Mouse (Mus musculus) thymus, postnatal 0 days (tissue): ENCODE measurements around the gene Sirt4. TPM values are rescaled to one million over a fixed set of nuclear protein-coding genes. Genes with fewer than 3 reads are reported as not detected.

Experiments used
- DNase-seq: peaks from one replicate; pipeline ENCODE4 v3.0.0-alpha.2; 2015; ENCODE audit warnings: low spot score
- polyA plus RNA-seq: library from polyadenylated mRNA; unstranded; fragments of >200 nt; fragmentation: Nextera tagmentation; extraction: Ambion mirVana; gene quantifications from 2 replicates; pipeline ENCODE4 v1.2.1, GENCODE M21; 2015

Gene Sirt4
- polyA plus RNA-seq, 1 experiment from 2014 or later: 17.3 TPM

- peak; percentile 11 for DNase-seq
Observed at GRCm38 (mm10) chr5:115436421-115437124, 48.0 kb downstream of the Sirt4 start.

GRCm38 (mm10) chr5:115435755-115436379 is 48.7 kb downstream of the Sirt4 start:
- no peak for DNase-seq

GRCm38 (mm10) chr5:115434853-115435754 is 49.4 kb downstream of the Sirt4 start:
- DNase-seq: no peak

- DNase-seq: no peak
Observed at GRCm38 (mm10) chr5:115434280-115434852, 50.2 kb downstream of the Sirt4 start.

GRCm38 (mm10) chr5:115433191-115433590 is 51.3 kb downstream of the Sirt4 start:
- no peak for DNase-seq

GRCm38 (mm10) chr5:115432395-115432794 is 52.1 kb downstream of the Sirt4 start:
- DNase-seq: no peak

- DNase-seq: no peak
Observed at GRCm38 (mm10) chr5:115431898-115432259, 52.6 kb downstream of the Sirt4 start.

GRCm38 (mm10) chr5:115431061-115431897 is 53.2 kb downstream of the Sirt4 start:
- no peak for DNase-seq

GRCm38 (mm10) chr5:115430187-115430960 is 54.2 kb downstream of the Sirt4 start:
- no peak for DNase-seq

GRCm38 (mm10) chr5:115429359-115430186 is 55.0 kb downstream of the Sirt4 start, which contains the start of gene Msi1:
Msi1 (plus strand) TSS chr5:115429599.
- DNase-seq: no peak

- no peak for DNase-seq
Observed at GRCm38 (mm10) chr5:115428831-115429358, 55.6 kb downstream of the Sirt4 start.

Other genes with a start within 250 kb of the Sirt4 start
- gene Pop5, start 248.9 kb downstream of the Sirt4 start, polyA plus RNA-seq: 229 and 231 TPM in 2 replicates
- gene Rnf10, start 211.8 kb downstream of the Sirt4 start, polyA plus RNA-seq: 88.3 and 98.7 TPM in 2 replicates
- gene Coq5, start 205.1 kb downstream of the Sirt4 start, polyA plus RNA-seq: 38.5 TPM in 2 replicates
- 1,203 and 1,571 TPM in 2 replicates for gene Dynll1, start 183.7 kb downstream of the Sirt4 start, polyA plus RNA-seq
- gene Srsf9, start 157.5 kb downstream of the Sirt4 start, polyA plus RNA-seq: 236 and 257 TPM in 2 replicates
- gene Gatc, start 143.5 kb downstream of the Sirt4 start, polyA plus RNA-seq: 11.6 and 12.5 TPM in 2 replicates
- 64.6 and 65.2 TPM in 2 replicates for gene Triap1, start 143.5 kb downstream of the Sirt4 start, polyA plus RNA-seq
- 1,056 and 1,106 TPM in 2 replicates for gene Cox6a1, start 135.7 kb downstream of the Sirt4 start, polyA plus RNA-seq
- gene Msi1, start 55.1 kb downstream of the Sirt4 start, polyA plus RNA-seq: 2.2 TPM in 2 replicates
- 0.99 TPM in 2 replicates for gene Pla2g1b, start 18.5 kb downstream of the Sirt4 start, polyA plus RNA-seq
- gene Pxn, start 22.0 kb upstream of the Sirt4 start, polyA plus RNA-seq: 40.2 and 44.8 TPM in 2 replicates
- gene Rplp0, start 74.7 kb upstream of the Sirt4 start, polyA plus RNA-seq: 1,964 and 2,053 TPM in 2 replicates
- gene Gcn1l1, start 80.5 kb upstream of the Sirt4 start, polyA plus RNA-seq: 19.9 and 21.5 TPM in 2 replicates
- 22.1 and 23.3 TPM in 2 replicates for gene Rab35, start 147.2 kb upstream of the Sirt4 start, polyA plus RNA-seq
- gene Bicdl1, start 246.9 kb upstream of the Sirt4 start, polyA plus RNA-seq: 16.9 and 19.4 TPM in 2 replicates